Mouse (Mus musculus) left cerebral cortex, adult 18-20 months (tissue): ENCODE measurements at regions not wholly inside any gene's neighbourhood (a gene's known extent, or its start where the extent isn't known, plus 50 kb on each side); places are given as distances from the start of the nearest gene placed in this dataset.

Experiments used
- DNase-seq, 2 experiments: peaks; one replicate each; pipeline ENCODE4 v3.0.0; 2021 to 2022; ENCODE audit warnings: low spot score in 2 of 2, mixed read lengths in 1 of 2

DNA sequence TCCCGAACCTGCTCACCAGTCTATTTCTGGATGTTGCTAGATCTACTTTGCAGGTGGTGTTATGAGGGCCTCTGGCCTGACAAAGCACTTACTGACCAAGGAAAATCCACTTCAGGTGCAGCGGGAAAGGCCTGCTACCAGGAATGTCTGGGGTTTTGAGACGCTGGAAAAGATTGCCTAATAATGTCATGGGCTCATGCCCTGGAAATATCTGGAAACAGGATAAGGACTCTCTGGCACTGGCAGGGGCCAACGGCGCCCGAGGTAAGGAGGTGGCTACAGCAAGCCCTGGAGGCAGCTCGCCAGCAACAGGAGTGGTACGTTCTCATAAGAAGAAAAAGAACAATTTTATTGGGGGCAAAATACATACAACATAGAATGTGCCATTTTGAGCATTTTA is 94.7 kb downstream of the Zfp36l1 start:
- DNase-seq, result no peak

GRCm38 (mm10) chr12:80017376-80017929 is 95.4 kb downstream of the Zfp36l1 start:
- no peak for DNase-seq

DNA sequence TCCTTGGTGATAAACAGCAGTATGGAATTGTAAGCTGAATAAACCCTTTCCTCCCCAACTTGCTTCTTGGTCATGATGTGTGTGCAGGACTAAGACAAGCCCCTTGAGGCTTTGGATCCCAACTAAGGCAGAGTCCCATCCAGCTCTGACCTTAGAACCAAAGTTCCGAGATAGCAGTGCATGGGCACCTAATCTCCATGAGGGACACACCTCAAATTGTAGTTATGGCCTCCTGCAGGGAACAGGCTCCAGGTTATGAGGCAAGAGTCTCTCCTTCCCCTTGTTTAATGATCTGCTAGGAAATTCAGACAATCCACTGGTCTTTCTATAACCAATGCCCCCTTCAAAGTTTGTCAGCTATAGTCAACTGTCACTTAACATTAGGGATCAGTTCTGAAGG is 96.9 kb downstream of the Zfp36l1 start:
- DNase-seq, result no peak

GRCm38 (mm10) chr12:80014598-80014983 is 98.2 kb downstream of the Zfp36l1 start:
- no peak for DNase-seq

- peak; percentile 19 to 51 for DNase-seq
These were observed 98.8 kb downstream of the Zfp36l1 start for GRCm38 (mm10) chr12:80013904-80014597.

DNA sequence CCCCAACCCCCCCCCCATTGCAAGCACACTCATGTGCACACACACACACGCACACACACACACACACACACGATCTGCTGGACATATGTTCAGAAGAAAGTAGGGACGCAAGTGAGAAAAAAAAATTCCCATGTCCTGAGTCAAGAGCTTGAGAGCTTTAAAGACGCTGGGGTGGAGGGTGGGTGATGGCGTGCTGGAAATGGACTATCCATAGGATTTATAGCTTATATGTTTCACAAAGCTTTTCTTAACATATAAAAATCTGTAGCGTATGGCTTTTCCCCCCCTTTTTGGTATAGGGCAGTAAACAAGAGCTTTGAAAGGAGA is 99.3 kb downstream of the Zfp36l1 start:
- DNase-seq, result no peak

DNA sequence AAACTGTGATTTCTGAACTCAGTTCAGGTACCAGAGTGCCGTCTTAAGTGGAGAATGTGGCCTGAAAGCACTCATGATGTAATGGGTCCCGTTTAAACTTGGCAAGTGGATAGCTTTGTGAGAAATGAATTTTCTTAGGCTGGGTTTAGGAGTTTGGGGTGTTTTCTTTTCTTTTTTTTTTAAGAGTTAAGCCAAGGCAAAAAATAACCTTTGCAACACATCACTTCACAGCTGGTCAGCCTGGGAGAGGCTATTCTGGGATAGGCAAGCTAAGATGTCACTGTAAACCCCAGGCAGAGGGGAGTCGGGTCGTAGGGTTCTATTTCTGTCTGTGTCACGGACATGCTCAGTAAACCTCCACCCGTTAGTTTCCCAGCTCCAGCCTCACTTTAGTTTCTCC is 100.9 kb downstream of the Zfp36l1 start:
- DNase-seq, result no peak

DNA sequence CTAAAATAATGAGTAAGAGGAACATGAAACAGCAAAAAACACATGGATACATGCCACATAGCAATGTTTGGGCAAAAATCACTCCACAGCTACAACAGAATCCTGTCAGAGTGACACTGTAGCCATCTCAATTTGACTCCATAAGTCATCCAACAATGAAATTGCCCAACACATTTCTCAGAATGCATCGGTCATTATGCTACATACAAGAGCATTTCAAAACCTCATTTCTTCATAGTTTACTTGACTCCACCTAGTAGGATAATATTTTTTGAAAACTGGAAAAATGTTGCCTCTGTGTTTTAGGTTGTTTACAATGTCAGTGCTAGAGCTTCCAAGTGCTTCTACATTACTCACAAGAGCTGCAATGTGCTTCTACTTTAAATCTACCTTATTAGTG is 101.9 kb downstream of the Zfp36l1 start:
- DNase-seq, result no peak

DNA sequence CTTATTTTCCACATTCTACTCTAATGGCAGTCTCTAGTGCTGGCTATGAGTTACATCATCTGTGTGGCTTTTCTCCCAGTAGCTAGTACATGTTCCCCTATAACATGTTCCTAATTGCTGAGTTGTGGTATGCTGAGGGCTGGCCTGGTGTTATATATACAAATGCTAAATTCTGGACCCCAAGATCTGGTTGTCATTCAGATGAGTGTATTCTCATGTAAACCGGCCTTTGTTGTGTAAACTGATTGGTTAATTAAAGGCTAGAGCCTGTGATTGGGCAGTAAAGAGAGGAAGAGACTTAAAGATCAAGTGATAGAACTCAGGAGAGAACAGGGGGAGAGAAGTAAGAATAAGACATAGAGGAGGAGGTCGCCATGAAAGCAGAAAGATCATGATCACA is 102.6 kb downstream of the Zfp36l1 start:
- DNase-seq, result no peak

DNA sequence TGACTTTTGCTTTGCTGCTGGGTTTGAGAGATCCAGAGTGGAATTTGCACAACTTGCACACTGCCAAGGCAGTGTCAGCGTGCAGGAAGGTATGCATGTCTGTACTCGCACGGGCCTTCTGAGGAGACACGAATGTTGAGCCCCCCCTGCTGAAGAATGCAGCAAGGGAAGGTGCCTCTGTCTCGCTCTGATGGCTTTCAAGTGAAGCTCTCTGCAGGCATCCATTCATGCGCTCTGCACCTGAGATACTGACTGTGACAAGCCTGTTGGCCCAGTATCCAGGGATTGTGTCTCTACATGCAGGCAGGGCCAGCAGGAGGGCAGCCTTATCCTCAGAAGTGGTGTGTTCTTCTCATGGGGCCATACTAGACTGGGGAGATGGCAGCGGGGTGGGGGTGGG is 105.0 kb downstream of the Zfp36l1 start:
- no peak for DNase-seq

- no peak for DNase-seq
These were observed 107.4 kb downstream of the Zfp36l1 start for GRCm38 (mm10) chr12:80005227-80005919.

DNA sequence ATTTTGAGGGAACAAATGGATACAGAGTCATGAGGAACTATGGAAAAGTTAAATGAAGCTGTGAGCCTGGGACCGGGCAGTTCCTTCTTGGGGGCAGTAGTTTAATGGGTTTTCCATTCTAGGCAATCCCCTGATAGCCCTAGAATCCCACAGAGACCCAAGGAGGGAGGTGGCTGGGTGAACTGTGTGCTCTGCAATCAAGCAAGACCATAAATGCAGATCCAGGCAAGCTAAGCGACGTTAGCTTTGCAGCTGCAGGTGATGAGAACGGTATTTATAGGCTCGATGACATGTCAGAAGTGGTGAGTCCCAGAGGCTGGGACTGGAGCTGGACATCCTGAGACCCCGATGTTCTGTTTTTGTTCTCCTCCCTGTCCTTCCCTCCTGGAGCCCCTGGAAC is 108.2 kb downstream of the Zfp36l1 start:
- DNase-seq, result no peak

DNA sequence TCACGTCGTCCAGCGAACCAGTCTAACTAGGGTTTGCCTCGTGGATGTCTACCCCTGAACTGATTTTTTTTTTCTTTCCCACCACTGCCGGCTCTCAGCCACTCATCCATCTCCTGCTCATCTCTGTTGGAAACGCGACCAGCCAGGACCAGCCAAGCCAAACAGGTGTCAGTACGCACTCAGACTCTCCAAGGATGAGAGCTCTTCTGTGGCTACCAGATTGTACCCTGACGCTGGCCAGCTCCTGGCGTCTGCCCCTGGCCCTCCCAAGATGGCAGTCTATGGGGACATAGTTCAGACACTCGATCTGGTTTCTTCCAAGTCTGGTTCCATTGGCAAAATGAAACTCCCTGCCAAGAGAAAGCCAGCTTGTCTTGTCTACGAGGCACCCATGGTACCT is 109.3 kb downstream of the Zfp36l1 start:
- DNase-seq, result no peak

DNA sequence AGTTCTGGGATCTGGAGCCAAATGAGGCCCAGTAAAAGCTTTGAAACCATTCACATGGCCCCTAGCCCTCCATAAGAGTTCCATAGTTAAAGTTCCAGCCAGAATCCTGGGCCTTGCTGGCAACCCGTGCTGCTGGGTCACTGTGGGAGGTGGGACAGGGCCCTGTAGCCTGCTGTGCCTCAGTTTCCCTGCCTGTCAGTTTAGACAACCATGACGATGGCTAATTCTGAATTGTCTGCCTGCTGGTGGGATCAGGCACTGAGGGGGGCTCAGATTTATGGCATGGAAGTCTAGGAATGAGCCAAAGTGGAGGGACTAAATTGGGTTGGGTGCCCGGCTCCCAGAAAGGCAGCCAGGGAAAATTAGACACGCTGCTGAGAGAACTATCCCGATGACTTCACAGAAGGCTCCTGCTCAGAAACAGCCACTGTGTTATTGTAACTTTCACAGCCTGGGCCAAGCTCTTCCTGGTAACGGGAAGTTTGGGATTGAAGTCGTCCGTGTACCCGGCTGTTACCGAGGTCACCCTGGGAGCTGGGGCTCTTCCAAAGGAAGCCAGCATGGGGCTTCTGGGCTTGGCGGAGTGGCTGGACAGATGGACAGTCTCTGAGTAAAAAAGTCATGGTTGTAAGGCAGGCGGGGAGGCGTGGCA is 110.2 kb downstream of the Zfp36l1 start:
- no peak for DNase-seq

- DNase-seq, result no peak
These were observed 111.0 kb downstream of the Zfp36l1 start for GRCm38 (mm10) chr12:80001794-80002193.

DNA sequence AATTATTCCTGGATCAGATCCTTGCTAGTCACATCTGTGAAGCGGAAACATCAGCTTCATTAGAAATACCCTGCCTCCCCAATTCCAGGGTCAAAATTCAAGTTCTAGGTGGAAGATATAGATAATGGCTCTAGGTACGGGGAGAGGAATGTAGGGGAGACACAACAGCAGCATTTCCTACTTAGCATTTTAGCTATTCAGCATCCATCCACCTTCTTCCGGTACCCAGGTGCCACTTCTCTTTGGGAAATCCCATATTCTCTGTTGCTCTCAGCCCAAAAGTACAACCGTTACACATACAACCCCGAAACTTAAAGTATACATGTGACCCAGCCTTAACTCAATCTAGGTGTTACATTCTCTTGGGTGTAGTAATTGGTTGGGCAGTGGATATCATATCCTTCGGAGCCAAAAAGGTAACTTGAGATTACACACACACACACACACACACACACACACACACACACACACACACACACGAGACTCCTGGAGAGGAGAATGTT is 112.9 kb downstream of the Zfp36l1 start:
- DNase-seq, result no peak

DNA sequence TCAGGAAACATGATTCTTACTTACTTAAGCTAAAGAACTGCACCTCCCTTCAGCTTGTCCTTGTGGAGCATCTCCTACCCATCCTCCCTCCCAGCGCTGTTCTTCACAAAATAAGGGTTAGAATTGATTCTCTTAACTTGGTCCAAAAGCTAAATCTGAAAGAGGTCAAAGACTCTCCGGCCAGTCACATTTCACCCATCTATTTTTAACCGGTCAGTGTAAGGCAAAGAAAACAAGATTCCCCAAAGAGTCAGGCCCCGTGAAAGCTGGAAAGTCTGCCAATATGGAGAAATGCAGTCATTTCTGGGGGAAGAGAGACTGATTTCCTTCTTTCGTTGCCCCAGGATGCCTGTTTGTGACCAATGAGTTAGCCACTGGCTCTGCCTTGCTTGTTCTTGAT is 114.0 kb downstream of the Zfp36l1 start:
- no peak for DNase-seq

DNA sequence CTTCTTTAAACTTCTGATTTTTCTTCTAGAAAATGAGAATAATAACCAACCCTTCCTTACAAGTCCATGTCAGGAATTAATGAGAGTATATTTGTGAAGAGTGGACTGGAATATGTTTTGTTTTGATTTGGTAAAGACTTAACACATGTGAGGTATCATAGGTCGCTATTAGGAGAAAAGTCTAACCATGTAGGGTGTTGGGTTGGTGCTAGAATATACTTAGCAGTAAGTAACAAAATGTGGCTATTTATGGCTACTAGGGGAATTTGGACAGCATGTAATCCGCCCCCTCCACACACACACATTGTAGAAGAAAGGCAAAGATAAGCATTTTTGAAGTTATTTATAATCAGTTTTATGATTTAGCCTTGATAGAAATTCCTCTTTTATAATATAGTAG is 114.5 kb downstream of the Zfp36l1 start:
- no peak for DNase-seq

DNA sequence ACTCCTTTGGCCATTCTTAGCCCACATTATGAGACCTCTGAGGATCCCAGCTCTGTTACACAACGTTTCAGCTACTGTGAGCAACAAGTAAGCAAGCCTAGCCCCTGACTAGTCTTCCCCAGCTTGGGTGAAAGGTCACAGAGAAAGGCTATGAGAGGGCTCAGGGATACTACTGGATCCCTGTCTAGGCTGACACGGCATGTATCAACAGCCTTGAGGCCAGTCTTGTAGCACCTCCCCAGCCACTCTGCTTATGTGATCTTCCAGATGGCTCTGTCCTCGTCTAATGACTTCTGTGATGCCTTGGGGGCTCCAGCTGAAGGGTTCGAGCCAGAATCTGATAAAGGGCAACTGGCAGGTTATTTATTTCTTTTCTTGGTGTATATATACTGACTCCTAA is 115.6 kb downstream of the Zfp36l1 start:
- DNase-seq, result no peak

DNA sequence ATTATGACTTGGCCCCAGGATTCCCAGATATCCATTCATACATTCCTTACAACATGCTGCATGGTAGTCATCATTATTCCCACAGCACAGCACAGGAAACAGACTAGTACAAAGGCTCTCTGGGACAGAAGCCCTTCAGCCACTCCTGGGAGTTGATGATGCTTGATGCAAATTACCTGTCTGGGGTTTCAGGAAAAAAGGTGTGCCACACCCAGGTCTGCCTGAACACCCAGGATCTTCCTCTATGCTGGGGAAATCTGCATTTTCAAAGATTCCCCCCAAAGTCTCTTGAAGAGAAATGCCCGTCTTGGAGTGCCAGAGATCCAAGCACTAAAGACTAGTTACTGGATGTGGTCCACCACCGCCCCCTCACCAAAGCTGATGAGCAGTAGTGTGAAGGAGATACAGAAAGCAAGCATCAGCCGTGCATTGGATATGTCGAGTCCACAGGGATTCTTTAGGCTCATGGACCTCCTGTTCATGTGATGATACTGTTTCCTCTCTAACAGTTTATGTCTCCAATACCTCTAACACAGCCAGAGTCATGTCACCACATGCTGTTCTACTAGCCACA is 117.2 kb downstream of the Zfp36l1 start:
- DNase-seq, result peak; percentile 33 to 47

DNA sequence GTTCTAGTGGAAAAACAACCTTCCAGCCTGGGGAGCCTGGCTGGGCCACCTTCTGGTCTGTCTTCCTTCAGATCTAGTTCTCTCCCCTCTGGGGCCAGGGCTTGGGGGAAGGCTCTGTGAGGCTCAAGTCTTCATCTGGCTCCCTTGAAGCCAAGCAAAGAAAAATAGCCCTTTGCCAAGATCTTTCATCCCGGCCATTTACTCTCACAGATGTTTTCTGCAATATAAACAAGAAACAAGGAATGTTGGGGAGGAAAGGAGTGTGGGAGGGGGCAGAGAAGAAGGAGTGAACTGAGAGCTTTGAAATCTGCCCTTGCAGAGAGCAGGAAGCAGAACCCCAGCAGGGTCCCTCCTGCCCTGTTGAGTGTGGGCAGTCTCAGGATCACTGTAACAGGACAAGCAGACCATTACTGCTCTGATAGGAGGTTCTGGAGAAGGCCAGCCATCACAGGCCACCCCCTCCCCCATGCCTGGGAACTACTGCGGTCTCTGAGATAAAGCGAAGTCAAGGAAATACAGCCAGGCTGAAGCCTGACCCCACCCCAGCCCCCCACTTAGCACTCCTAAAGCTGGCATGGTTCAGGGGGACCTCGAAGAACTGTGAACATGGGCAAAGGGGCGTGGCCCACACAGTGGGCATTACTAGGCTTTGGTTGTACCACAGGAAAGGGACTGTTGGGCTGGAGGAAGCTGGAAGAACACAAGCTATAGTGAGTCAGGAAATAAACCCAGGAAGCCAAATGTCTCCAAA is 118.8 kb downstream of the Zfp36l1 start:
- DNase-seq, result no peak
